Mouse (Mus musculus): ENCODE measurements around the gene Ldha.
"Not testable (repeated sequence)": the region's sequence is repeated elsewhere in the genome, so short reads cannot be mapped to it uniquely, and the experiment has no call there.

Ldha gene

DNA sequence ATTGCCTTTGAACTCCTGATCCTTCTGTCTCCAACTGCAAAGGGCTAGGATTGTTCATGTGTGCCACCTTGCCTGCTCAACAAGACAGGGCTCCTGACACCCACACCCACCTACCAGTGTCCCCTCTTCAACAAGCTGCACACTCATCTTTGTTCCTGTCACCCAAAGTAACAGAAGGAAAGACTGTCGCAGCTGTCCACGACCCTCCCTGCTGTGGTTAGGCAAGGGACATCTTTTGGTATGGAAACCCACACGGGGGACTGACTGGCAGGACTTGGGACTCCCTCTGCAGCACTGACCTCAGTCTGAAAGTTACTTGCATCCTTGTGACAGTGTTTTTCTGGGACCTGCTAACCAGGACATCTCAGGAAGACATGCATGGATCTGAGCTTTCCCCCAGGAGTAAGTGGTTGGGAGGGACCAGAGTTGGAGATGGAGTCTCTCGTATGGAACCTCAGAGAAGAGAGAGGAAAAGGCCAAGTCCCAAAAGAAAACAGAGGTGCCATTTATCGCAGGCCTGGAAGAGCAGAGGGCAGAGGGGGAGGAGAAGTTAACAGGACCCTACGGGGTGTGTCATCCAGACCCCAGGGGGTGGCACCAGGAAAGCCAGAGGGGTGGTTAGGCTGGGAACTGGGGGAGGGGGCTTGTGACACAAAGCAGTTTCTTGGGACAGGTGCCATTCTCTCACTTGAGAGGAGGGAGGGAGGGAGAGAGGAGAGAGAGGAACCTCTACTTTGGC, at the start of gene Ldha:
Ldha (plus strand) TSS at position 689 of the 739 bp plus-strand sequence.
- DNase-seq (ENCODE audit: low read depth) = no peak

DNA sequence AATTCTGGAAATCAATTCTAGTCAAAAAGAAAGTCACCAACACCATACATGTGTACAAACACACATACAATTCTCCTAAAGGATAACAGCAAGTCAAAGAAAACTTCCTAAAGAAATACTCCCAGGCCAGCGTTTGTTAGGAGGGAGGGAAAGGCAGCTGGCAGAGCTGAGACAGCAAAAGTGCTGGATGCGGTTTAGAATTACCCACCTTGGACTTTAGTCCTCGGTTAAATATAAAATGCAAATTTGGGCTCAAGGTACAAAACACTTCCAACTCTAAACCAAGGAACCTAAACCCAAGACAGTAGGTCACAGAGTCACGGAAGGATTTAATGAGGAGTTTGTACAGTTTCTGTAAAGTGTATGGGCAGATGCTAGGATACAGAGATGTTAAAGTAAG, 47.4 kb upstream of the Ldha start:
- DNase-seq (ENCODE audit: low read depth) = no peak

DNA sequence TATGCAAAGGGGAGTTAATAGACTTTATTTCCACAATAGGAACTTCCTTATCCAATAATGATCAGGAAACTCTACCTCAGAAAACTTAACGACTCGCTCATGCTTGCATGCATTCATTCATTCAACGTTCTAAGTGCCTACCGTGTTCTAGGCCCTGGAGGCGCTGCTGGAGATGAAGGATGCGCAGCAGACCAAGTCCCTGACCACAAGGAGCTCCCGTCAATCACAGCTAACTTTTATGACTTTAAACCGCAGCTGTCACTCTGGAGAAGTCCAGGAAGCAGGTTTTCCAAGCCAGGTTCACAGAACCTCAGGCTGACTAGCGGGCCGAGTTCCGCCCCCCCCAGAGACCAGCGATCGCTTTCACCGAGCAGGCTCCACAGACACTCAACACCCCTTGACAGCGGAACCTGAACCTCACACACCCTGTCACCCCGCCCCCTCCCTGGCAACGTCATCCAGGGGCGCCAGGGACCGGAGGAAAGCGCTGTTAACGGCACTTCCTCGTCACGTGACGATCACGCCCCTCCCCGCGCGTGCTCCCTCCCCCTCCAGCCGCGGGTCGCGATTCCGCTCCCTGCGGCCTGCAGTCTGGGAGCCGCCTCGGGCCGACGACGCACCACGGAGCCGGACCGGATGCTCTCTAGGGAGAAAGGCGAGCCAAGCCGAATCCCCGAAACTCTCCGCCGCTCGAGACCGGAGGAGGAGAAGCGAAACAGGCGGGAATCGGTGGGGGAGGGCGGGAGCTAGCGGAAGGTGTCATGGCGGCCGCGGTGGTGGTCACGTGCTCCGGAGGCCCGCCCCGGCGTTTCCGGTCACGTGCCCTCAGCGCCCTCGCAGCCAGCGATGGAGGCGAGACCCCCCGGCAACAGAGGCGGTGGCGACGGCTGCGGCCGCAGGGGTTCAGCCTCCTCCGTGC, 45.7 kb upstream of the Ldha start, which contains the start of the genes Hps5 and Gtf2h1:
Hps5 (minus strand) TSS at position 778 of the 919 bp plus-strand sequence.
Gtf2h1 (plus strand) TSS at position 817 of the 919 bp plus-strand sequence.
- DNase-seq (ENCODE audit: low read depth) = peak; percentile 98

DNA sequence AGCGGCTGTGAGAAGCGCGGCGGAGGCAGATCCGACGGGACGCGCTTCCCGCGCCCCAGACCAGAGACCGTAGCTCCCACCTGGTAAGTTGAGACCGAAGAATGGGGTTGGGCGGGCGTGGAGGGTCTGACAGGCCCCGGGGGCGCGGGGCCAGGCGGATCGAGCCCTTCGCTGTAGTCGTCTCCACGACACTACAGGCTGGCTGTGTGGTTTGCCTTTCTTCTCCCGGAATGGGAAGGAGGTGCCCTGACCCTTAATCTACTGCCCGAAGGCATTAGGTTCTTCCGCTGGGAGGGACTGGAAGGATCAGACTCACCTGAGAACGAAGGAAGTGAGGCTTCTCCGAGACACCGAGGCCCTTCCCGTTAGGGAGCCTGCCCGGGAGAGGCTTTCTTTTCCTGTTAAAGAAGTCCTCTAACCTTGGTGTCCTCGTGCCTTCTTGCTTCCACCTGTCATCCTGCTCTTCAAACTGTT, 45.0 kb upstream of the Ldha start:
- DNase-seq (ENCODE audit: low read depth) = no peak

DNA sequence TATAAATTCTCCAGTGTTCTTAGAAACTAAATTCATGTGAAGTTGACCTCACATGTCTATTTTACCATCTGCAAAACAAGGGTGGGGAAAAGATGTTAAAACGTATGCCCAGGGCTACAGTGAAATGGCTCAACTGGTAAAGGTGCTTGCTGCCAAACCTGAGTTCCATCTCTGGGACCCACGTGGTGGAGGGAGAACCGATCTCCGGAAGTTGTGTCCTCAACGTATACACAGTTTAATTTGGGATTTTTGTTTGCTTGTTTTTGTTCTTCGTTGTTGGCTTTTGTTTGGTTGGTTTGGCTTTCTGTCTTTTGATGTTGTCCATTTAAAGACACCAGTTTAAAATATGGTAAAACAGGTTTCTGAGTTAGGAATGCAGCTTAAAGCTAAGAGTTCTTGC, 44.5 kb upstream of the Ldha start:
- peak; percentile 35 for DNase-seq (ENCODE audit: low read depth)

GRCm38 (mm10) chr7:46810325-46810724, 30.9 kb upstream of the Ldha start:
- peak; percentile 43 for DNase-seq (ENCODE audit: low read depth)

GRCm38 (mm10) chr7:46814012-46814411, 27.3 kb upstream of the Ldha start:
- DNase-seq (ENCODE audit: low read depth) = no peak

- DNase-seq (ENCODE audit: low read depth) = not testable (repeated sequence)
Observed at GRCm38 (mm10) chr7:46820876-46821632, 20.2 kb upstream of the Ldha start.

DNA sequence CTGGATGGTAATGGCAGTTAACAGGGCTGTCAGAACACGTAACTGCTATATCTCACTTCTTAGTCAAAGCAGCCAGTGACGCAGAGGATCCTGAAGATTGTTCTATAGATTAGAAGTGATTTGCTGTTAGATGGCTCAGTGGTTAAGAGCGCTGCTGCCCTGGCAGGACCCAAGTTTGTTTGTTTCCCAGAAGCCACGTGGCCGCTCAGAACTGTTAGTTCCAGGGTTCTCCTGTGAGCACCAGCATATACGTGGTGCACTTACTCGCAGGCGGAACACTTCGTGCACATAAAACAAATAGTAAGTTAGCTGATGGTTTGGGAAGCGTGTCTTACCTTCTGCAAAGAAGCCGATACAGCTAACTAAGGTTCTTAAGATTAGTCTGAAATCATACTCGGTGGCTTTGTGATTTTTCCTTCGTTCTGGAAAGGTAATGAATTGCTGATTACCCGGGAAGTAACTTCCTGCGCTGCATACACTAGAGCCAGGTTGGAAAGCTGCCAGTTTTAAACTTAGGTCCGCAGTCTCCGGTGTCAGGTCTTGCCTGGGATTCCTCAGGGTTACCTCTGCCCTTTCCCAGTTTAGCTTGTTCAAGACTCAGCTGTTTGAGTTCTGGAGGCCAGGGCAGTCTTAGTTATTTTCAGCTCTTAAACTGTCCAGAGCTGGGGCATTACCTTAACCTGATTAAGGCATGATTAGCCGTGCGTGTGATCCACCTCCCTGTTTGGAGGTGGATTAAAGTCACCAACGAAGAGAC, 14.1 kb upstream of the Ldha start:
- DNase-seq (ENCODE audit: low read depth) = no peak

GRCm38 (mm10) chr7:46827803-46828184, 13.5 kb upstream of the Ldha start:
- no peak for DNase-seq (ENCODE audit: low read depth)

GRCm38 (mm10) chr7:46829911-46830310, 11.4 kb upstream of the Ldha start:
- no peak for DNase-seq (ENCODE audit: low read depth)

DNA sequence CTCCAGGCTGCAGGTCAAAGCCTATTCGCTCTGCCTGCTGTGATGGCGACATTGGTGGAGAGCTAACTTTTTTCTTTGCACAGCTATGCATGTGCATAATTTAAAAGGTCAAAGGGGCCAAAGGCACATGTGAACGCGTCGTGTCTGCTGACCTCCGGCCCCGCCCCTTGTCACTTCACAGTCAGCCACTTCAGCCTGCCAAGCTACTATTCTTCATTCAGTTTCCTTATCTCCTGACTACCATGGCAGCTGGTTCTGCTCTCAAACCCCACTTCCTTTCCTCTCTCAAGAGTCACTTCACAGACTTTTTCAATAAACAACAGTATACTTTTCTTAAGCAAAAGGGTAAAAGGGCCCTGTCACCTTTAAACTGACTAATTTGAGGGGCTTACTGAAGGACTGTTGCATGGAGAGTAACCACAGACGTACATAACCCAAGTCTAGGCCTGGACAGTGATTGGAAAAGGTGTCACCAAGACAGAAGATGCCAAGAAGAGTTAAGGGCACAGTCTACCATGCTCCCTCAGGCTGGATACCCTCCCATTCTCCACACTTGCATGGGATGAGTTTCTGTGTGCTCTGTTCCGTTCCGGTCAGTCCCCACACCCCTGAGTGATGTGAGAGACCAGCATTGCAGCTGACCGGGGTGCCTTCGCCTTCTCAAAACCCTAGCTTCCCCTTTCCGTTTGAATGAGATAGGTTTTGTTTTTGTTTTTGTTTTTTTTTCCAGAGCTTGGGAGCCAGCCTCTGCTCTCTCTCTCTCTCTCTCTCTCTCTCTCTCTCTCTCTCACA, 10.3 kb upstream of the Ldha start:
- DNase-seq (ENCODE audit: low read depth) = peak; percentile 86

- DNase-seq (ENCODE audit: low read depth) = no peak
Observed at GRCm38 (mm10) chr7:46831693-46832092, 9.6 kb upstream of the Ldha start.

DNA sequence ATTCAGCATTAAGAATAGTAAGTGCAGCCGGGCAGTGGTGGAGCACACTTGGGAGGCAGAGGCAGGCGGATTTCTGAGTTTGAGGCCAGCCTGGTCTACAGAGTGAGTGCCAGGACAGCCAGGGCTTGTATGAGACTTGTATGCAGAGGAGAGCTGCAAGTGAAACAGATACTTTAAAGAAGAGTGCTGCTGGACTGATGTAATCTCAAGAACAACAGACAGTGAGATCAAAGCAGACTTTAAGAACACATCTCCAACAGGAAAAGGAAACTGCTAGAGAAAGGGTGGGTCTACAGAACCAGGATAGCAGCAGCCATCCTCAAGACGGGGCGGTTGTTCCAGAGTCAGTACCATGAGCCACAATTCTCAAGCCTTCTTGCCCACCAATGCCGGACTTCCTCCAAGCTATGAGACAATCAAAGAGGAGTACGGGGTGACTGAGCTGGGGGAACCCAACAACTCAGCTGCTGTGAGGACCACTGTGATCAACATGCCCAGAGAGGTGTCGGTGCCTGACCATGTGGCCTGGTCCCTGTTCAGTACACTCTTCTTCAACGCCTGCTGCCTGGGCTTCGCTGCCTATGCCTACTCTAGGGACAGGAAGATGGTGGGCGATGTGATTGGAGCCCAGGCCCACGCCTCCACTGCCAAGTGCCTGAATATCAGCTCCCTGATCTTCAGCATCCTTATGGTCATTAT, 9.0 kb upstream of the Ldha start:
- DNase-seq (ENCODE audit: low read depth) = not testable (repeated sequence)

GRCm38 (mm10) chr7:46833266-46833665, 8.0 kb upstream of the Ldha start:
- DNase-seq (ENCODE audit: low read depth) = peak; percentile 95

- peak; percentile 50 for DNase-seq (ENCODE audit: low read depth)
Observed at GRCm38 (mm10) chr7:46833670-46834255, 7.5 kb upstream of the Ldha start.

DNA sequence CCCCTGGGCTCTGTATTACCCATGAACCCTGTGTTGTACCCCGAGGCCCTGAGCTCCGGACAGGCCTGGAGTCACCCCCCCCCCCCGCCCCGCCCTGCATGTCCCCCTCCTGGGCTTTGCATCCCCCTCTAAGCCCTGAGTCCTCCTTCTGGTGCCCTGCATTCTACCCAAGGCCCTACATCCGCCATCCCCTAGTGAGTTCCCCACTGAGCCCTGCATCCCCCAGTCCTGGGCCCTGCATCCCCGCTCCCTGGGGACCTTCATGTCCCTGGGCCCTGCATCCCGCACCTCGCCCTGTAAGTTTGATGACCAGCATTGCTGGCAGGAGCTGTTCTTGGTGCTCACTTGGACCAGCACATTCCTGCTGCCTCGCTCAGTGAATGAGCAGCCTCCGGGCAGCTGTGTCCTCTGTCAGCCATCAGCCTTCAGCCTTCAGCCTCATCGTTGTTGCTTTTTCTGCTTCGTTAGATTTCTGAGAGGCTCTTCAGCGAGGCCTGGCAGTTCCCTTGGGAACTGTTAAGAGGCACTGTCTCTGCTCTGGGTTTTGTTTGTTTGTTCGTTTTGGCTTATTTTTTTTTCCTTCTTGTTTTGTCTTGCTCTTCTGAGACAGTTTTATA, 6.2 kb upstream of the Ldha start:
- no peak for DNase-seq (ENCODE audit: low read depth)

GRCm38 (mm10) chr7:46836357-46836756, 4.9 kb upstream of the Ldha start:
- no peak for DNase-seq (ENCODE audit: low read depth)

- DNase-seq (ENCODE audit: low read depth) = no peak
Observed at GRCm38 (mm10) chr7:46837073-46837472, 4.2 kb upstream of the Ldha start.

All from 416B (cell line).